Mouse (Mus musculus) liver, embryonic 14.5 days (tissue): ENCODE measurements around the gene Gm20422. TPM values are rescaled to one million over a fixed set of nuclear protein-coding genes. Genes with fewer than 3 reads are reported as not detected.

Experiments used
- ATAC-seq: fragments of 200-750 bp; cut with Nextera tagmentation; 2 replicates; pipeline ENCODE4 v1.8.0; 2017; ENCODE audit warnings: moderate number of reproducible peaks, mild to moderate bottlenecking, moderate library complexity; ENCODE audit not compliant: insufficient read depth
- DNase-seq, 3 experiments: peaks; one replicate each; pipeline ENCODE4 v3.0.0-alpha.2; 2012 to 2013; ENCODE audit warnings: low read depth in 3 of 3, low spot score in 3 of 3
- H3K27ac ChIP-seq: fragments of 300-500 bp; sonication (generic); 2 replicates; pipeline ENCODE4 v1.5.1; 2014; ENCODE audit warnings: moderate library complexity, mild to moderate bottlenecking, control low read depth, inconsistent platforms
- H3K27me3 ChIP-seq: fragments of 300-500 bp; sonication (generic); 2 replicates; pipeline ENCODE4 v1.6.1; 2014; ENCODE audit warnings: mild to moderate bottlenecking, low read length, moderate library complexity; ENCODE audit not compliant: control insufficient read depth, insufficient read depth
- H3K36me3 ChIP-seq: fragments of 300-500 bp; sonication (generic); replicated peaks from 2 replicates; pipeline ENCODE4 v1.6.1; 2014; ENCODE audit warnings: low read depth; ENCODE audit not compliant: control insufficient read depth, insufficient read depth
- H3K4me1 ChIP-seq, 2 experiments: fragments of 200-500 bp in 1 of 2; fragments of 300-500 bp in 1 of 2; sonication (generic) in 1 of 2; replicated peaks; 2 replicates each; pipeline ENCODE4 v1.6.1; 2012 to 2014; ENCODE audit warnings: antibody characterized with exemption in 1 of 2, inconsistent platforms in 1 of 2, low read length in 1 of 2; ENCODE audit not compliant: control insufficient read depth in 2 of 2, insufficient read depth in 2 of 2
- H3K4me2 ChIP-seq: fragments of 300-500 bp; sonication (generic); 2 replicates; pipeline ENCODE4 v1.6.1; 2014; ENCODE audit warnings: low read depth, mild to moderate bottlenecking, control low read depth, moderate library complexity
- H3K4me3 ChIP-seq, 2 experiments: fragments of 200-500 bp in 1 of 2; fragments of 300-500 bp in 1 of 2; sonication (generic) in 1 of 2; 2 replicates each; pipeline ENCODE4 v1.5.1; 2012 to 2014; ENCODE audit warnings: low read depth in 2 of 2, low read length in 2 of 2, mild to moderate bottlenecking in 2 of 2, control low read depth in 1 of 2, inconsistent platforms in 1 of 2, moderate library complexity in 1 of 2; ENCODE audit not compliant: insufficient read depth in 1 of 2
- H3K9ac ChIP-seq: fragments of 300-500 bp; sonication (generic); replicated peaks from 2 replicates; pipeline ENCODE4 v1.6.1; 2014; ENCODE audit warnings: mild to moderate bottlenecking, control low read depth, moderate library complexity
- H3K9me3 ChIP-seq: fragments of 300-500 bp; sonication (generic); 2 replicates; pipeline ENCODE4 v1.6.1; 2016; ENCODE audit warnings: low read length, mixed read lengths; ENCODE audit not compliant: control insufficient read depth
- CTCF ChIP-seq: IDR thresholded peaks from 2 replicates; pipeline ENCODE4 v1.5.1; 2016; ENCODE audit warnings: antibody characterized with exemption, low read depth, control low read depth
- EP300 ChIP-seq: IDR thresholded peaks from 2 replicates; pipeline ENCODE4 v1.6.1; 2016; ENCODE audit warnings: antibody characterized with exemption, low read depth
- WGBS: fragments of 180-500 bp; shearing (Covaris S2); extraction: QIAGEN DNeasy Blood & Tissue Kit; methylation state at CpG from one replicate; pipeline ENCODE4 v1.1.7; 2014; ENCODE audit not compliant: insufficient replicate concordance; 5-methylcytosine and 5-hydroxymethylcytosine counted together
- polyA plus RNA-seq, 2 experiments: library from polyadenylated mRNA; depleted of rRNA in 1 of 2; stranded (reverse) in 1 of 2; unstranded in 1 of 2; fragments of >200 nt; fragmentation: Nextera tagmentation in 1 of 2; extraction: Ambion mirVana in 1 of 2; gene quantifications; 2 replicates each; pipeline versions ENCODE4 v1.2.1 to v1.2.3; 2012 to 2014

Gene Gm20422
- polyA plus RNA-seq, 2 experiments: 0.32 to 1.0 TPM

- Histone ChIP-seq H3K9ac (no peak overlapping the region), H3K27ac (no peak overlapping the region), H3K9me3 (no peaks in the 10 kb centered on the region), H3K4me1 (peaks cover 4 to 7% of the 10 kb centered on the region in 2 experiments; a peak in 3 of 4 replicates), H3K4me2 (no peak overlapping the region), H3K4me3 (no peak overlapping the region), H3K27me3 (no peaks in the 10 kb centered on the region), H3K36me3 (peaks cover 55% of the 10 kb centered on the region)
- DNase-seq (no peak), ATAC-seq (no peak)
- WGBS: 84% methylated on average over 9 of the region's 9 CpGs
- TF ChIP-seq CTCF: no peak
These were observed 30.8 kb upstream of the Gm20422 start for GRCm38 (mm10) chr8:69805491-69805890.

- Histone ChIP-seq H3K4me2 (no peak overlapping the region), H3K27me3 (no peaks in the 10 kb centered on the region), H3K9ac (no peak overlapping the region), H3K4me3 (no peak overlapping the region), H3K27ac (no peak overlapping the region), H3K9me3 (no peaks in the 10 kb centered on the region), H3K36me3 (peaks cover 60% of the 10 kb centered on the region), H3K4me1 (peaks cover 4 to 7% of the 10 kb centered on the region in 2 experiments; a peak in 3 of 4 replicates)
- TF ChIP-seq CTCF (no peak), EP300 (no peak)
- no peak for DNase-seq
- 86% methylated on average over 10 of the region's 10 CpGs for WGBS
- ATAC-seq: no peak
These were observed 30.4 kb upstream of the Gm20422 start for GRCm38 (mm10) chr8:69805086-69805485.

- H3K4me1 ChIP-seq: peaks cover 4 to 7% of the 10 kb centered on the region in 2 experiments; a peak in 3 of 4 replicates
- TF ChIP-seq CTCF (no peak), EP300 (no peak)
- no peak overlapping the region for H3K4me2 ChIP-seq
- H3K4me3 ChIP-seq: no peak overlapping the region
- H3K27ac ChIP-seq: no peak overlapping the region
- DNase-seq: no peak
- WGBS: 83% methylated on average over 6 of the region's 6 CpGs
- H3K9ac ChIP-seq: no peak overlapping the region
- H3K9me3 ChIP-seq: no peaks in the 10 kb centered on the region
- no peaks in the 10 kb centered on the region for H3K27me3 ChIP-seq
- peaks cover 65% of the 10 kb centered on the region for H3K36me3 ChIP-seq
- ATAC-seq: no peak
These were observed 29.9 kb upstream of the Gm20422 start for GRCm38 (mm10) chr8:69804537-69804936.

- H3K9ac ChIP-seq: no peak overlapping the region
- ATAC-seq (no peak), DNase-seq (no peak)
- no peaks in the 10 kb centered on the region for H3K9me3 ChIP-seq
- H3K27ac ChIP-seq: no peak overlapping the region
- H3K36me3 ChIP-seq: peaks cover 75% of the 10 kb centered on the region
- H3K4me2 ChIP-seq: no peak overlapping the region
- TF ChIP-seq CTCF (no peak), EP300 (no peak)
- no peaks in the 10 kb centered on the region for H3K27me3 ChIP-seq
- H3K4me1 ChIP-seq: 0 out of 4 replicates have a peak, but pooled peaks cover 0 to 2% of the 10 kb centered on the region in 2 experiments
- no peak overlapping the region for H3K4me3 ChIP-seq
- WGBS: 87% methylated on average over 7 of the region's 7 CpGs
These were observed 28.7 kb upstream of the Gm20422 start for GRCm38 (mm10) chr8:69803366-69803765.

- no peaks in the 10 kb centered on the region for H3K9me3 ChIP-seq
- H3K27me3 ChIP-seq: no peaks in the 10 kb centered on the region
- DNase-seq: no peak
- H3K4me1 ChIP-seq: no peaks in the 10 kb centered on the region
- no peak for TF ChIP-seq EP300
- TF ChIP-seq CTCF: no peak
- no peak overlapping the region for H3K4me3 ChIP-seq
- no peak overlapping the region for H3K4me2 ChIP-seq
- ATAC-seq: no peak
- H3K36me3 ChIP-seq: peaks cover 79% of the 10 kb centered on the region
- no peak overlapping the region for H3K27ac ChIP-seq
- no peak overlapping the region for H3K9ac ChIP-seq
These were observed 27.5 kb upstream of the Gm20422 start for GRCm38 (mm10) chr8:69802216-69802615.
